Mouse (Mus musculus): ENCODE data around the gene Suox.

- TF ChIP-seq CTCF (IDR thresholded peaks at IDR 0.05; ENCODE audit: low read depth) (no peak), EP300 (IDR thresholded peaks at IDR 0.05; ENCODE audit: low read depth) (no peak)
Observed at GRCm38 (mm10) chr10:128702328-128703007, 28.6 kb upstream of the Suox start.
